Mouse (Mus musculus) lung, postnatal 10 days (tissue): ENCODE measurements around the gene Tbxas1.

Experiments
- DNase-seq: peaks from one replicate; pipeline ENCODE4 v3.0.0; 2021

Gene Tbxas1

DNA sequence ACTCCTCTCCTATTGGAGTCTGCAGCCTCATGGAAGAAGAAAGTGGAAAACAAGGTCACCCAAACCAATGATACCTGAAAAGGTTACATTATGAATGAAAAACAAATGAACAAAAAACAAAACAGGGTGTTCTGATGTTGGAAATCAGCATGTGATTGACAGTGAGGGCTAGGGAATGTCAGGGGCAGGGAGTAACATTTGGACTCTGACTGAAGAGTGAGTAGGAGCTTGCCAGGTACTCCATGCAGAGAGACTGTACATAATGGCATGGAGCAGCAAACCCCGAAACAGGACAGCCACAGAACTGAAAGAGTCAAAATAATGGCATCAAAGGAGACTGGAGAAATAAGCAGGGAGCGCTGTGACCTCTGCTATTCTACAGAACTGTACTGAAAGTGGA lies 14.9 kb upstream of the Tbxas1 start:
- DNase-seq: no peak

GRCm38 (mm10) chr6:38863595-38863994 lies 11.6 kb upstream of the Tbxas1 start:
- no peak for DNase-seq

DNA sequence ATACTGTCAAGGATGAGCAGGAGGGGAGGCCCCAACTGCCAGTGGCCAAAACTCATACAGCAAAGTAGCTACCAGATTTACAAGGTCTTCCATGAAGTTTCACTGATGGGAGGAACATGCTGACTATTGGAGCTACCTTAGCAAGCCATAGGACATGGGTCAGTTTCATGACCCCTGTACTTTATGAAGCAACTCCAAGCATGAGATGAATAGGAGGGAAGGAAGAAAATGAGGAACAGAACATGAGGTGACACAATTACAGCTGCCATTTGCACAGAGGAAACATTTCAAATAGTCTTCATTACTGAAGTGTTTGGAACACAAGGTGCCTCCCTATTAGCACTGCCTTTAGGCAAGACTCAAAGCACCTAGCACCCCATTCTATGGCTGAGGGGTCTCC lies 9.4 kb upstream of the Tbxas1 start:
- DNase-seq: no peak

DNA sequence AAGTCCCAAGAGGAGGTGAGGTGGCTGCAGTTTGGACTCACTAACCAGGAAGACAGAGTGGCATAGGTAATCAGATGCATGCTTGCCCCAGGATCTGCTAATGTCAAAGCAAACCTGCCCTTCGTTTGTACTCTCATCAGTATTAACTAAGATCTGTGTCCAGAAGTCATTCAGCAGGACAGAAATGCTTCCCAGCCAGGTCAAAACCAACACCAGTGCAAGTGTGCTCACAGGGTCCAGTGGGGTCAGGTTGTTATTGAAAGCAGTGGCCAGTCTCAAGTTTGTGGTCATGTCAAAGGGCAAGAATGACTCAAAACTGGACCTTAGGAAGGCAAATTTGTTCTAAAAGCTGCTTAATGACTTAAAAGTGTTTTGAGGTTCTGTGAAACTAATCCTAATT lies 8.8 kb upstream of the Tbxas1 start:
- DNase-seq: no peak

GRCm38 (mm10) chr6:38866761-38867160 lies 8.4 kb upstream of the Tbxas1 start:
- DNase-seq: no peak

GRCm38 (mm10) chr6:38867291-38867690 lies 7.9 kb upstream of the Tbxas1 start:
- no peak for DNase-seq

DNA sequence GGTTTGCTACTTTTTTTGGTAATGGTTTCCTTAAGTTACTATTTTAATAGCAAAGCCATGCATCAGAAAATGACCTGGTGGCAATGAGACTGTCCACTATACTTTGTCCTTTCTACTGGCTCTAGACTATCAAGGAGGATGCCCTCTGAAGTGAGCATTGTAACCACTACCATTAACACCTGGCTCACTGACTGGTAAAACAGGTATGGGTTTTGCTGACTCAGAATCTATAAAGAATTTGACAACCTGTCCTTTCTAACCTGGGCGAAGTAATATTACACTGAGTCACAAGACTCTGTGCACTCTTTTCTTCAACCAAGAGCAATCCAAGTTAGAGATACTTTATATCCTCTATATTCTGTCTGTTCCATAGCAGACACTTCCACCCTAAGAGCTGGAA lies 6.2 kb upstream of the Tbxas1 start:
- DNase-seq: no peak

- DNase-seq: no peak
These were observed 5.1 kb upstream of the Tbxas1 start for GRCm38 (mm10) chr6:38870070-38870469.

DNA sequence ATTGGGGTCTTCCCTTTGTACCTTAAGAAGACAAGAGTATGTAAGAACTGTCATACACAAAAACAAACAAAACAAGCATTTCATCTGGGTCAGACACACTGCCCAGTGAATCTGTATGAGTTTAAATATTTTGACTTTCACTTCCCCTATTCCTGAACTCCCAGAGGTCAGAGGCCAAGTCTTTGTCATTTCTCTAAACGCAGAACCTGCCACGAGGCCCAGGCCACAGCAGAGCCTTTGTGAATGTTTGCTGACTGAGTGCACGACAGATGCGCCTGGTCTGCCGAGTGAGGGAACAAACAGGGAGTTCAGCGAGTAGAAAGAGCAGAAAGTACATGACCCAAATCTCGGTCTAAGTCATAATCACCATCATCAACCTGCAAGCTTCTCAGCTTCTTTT lies 4.2 kb upstream of the Tbxas1 start:
- peak; percentile 19 for DNase-seq

- no peak for DNase-seq
These were observed 1.9 kb upstream of the Tbxas1 start for GRCm38 (mm10) chr6:38873316-38873715.

DNA sequence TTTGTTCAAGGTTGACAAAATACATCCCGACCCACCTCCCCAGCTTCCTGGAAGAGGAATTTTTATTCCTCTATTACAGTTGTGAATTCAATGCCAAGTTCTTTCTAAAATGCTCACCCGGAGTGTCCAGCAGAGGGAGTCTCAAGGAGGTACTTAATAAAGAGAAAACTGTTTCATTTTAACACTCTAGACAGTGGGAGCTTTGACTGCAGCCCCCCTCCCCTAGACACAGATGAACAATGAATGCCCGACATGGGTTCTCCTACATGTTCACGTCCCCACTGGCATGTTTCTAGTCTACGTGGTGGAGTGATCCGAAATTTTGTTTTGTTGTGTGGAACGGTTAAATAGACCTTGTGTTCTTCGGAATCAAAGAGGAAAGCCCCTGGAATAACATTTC lies 1.2 kb upstream of the Tbxas1 start:
- DNase-seq: peak; percentile 84

GRCm38 (mm10) chr6:38874565-38875257 lies 493 bp upstream of the Tbxas1 start:
- DNase-seq: peak; percentile 22

DNA sequence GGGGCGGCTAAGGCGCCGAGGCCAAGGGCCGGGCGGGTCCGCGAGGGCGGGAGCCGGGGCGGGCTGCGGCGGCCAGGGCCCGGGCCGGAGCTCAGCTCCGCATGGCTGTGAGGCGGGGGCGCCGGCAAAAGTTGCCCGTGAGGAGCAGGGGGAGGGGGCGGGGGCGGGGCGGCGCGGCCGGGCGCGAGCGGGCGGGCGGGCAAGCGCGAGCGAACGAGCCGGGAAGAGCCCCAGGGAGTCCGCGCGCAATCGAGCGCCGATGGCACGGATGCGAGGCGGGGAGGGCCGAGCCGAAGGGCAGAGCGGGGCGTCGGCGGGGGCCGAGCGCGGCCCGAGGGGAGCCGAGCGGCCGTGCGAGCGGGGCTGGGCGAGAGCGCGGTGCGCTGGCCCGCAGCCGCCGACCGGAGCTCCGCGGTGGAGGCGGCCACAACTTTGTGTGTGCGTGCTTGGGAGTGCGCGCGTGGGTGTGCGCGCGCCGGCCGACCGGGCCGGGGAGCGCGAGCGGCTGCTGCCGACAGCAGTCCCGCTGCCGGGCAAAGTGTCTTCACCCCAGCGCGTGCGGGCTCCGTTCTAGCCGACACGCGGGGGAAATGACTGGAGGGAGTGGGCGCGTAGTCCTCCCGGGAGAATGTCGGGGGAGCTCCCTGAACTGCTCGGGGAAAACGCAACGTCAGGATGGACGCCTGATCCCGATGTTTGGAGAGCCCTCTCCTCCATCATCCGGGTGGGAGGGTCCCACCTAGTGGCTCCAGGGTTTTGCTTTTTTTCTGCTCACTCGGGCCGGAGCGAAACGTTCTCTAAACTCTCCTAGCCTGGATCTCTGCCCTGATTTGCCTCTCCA lies 1.1 kb downstream of the Tbxas1 start, which contains the start of gene Hipk2:
Gene Hipk2, minus strand, starts transcription at position 95 of the 841 bp plus-strand sequence.
- DNase-seq: peak; percentile 92

GRCm38 (mm10) chr6:38877674-38878073 lies 2.5 kb downstream of the Tbxas1 start:
- DNase-seq: no peak

GRCm38 (mm10) chr6:38881468-38881867 lies 6.3 kb downstream of the Tbxas1 start:
- DNase-seq: no peak

DNA sequence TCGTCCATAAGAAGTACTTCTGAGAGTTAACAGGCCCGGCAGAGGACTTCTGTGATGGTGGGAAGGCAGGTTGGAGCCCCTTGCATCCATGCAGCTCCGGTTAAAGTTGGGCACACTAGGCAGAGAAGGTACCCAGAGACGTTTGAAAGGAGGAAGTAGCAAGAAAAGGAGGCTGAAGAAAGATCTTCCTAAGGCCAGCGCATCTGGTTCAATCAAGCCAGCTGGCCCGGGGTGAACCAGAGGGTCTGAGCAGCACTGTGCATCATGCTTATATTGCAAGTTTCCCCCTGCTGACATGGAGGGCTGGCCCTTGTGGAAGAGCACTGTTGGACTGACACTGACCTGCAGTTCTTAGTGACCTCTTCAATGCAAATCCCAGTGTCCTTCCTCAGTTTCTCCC lies 6.8 kb downstream of the Tbxas1 start:
- DNase-seq: no peak

DNA sequence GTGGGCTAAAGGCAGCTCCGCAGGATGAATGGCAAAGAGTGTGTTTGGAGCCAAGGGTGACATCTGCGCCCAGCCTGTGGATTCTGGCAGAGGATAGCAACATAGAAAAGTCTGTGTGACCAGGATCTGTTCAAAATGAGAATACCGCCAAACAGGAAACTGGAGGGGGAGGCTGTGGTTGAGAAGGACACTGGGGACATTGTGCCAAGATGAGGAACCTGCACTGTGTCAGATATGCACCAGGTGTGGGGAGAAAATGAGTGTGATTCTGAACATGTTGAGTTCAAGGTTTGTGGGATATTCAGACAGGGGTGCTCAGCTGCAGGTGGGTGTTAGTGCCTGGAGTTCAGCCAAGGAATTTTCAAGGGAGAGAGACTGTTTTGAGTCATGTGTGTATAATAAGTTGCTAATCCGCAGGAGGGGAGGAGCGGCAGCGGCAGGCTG lies 7.5 kb downstream of the Tbxas1 start:
- peak; percentile 20 for DNase-seq

DNA sequence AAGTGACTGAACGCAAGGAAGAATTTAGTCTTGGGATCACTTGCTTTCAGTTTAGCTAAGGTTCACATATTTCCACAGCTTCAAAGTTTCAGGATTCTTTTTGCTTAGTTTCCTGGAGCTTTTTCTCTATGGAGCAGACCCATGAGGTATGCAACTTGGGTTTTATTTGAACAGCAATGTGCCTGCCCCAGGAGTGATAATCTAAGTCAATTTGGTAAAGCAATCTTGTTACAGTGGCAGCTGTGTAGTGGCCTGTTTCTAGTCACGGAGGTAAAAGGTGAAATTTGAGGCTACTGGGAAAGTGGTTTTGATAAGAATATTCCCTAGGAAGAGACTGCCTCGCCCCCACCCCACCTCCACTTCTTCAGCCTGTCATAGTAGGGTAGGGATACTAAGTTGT lies 9.3 kb downstream of the Tbxas1 start:
- DNase-seq: no peak

- DNase-seq: no peak
These were observed 9.9 kb downstream of the Tbxas1 start for GRCm38 (mm10) chr6:38885132-38885531.

- DNase-seq: no peak
These were observed 12.2 kb downstream of the Tbxas1 start for GRCm38 (mm10) chr6:38887436-38887835.

- DNase-seq: no peak
These were observed 14.0 kb downstream of the Tbxas1 start for GRCm38 (mm10) chr6:38889156-38889555.

GRCm38 (mm10) chr6:38892017-38892416 lies 16.8 kb downstream of the Tbxas1 start:
- no peak for DNase-seq

GRCm38 (mm10) chr6:38893615-38894014 lies 18.4 kb downstream of the Tbxas1 start:
- DNase-seq: no peak

DNA sequence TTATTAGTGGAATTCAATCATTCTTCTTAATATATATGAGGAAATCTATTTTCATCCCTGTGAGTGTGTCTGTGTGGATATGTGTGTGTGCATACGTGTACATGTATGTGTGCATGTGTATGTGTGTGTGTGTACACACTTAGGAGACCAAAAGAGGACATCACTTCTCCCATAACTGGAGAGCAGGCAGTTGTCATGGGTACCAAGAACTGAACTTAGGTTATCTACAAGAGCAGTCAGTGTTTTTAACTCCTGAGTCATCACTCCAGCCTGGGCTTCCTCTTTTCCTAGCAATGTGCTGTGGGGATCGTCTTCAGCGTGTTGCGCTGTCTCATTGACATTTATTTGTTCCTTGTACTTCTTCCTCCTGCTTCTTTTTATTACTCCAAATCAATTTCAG lies 24.9 kb downstream of the Tbxas1 start:
- DNase-seq: no peak
